Comparison of ENCODE assay signal across 12 mouse cellular contexts in the genomic region with DNA sequence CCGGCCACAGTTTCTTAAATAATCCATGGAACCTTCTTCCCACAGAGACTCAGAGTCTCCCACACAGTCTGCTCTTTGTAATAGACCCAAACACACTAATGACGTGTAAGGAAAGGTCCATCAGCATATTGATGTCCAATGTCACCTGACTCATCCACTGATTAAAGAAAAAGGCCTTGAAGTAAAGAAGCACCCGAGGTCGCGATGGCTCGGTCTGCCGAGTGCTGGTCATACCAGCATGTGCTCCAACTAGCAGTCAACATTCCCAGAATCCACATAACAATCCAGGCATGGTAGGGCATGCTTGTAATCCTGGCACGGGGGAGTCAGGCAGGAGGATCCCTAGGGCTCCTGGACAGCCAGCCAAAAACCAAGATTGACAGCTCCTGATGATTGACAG.
"Had no signal": no experiment of that assay in that cellular context is flagged by ENCODE, and none has a peak within 500 bp of the region (broad histone marks: within the 10 kb centered on the region; RNA-seq: fewer than 3 reads in every experiment).

No protein-coding gene starts in this region.

- DNase-seq: gastrocnemius, adult 2 months; gastrocnemius, postnatal 10 days; gastrocnemius, postnatal 25 days; heart, adult 18-20 months; heart, postnatal 10 days; heart, postnatal 4 days; kidney, adult 18-20 months; kidney, adult 8-10 months; kidney, postnatal 25 days; kidney, postnatal 4 days; liver; liver, embryonic 13.5 days had no signal
